Mouse (Mus musculus) cerebellum, adult 18-20 months (tissue): ENCODE data around the gene Ramac.

Source experiments
- DNase-seq, 2 experiments: peaks; one replicate each; pipeline ENCODE4 v3.0.0; 2021

Ramac gene

GRCm38 (mm10) chr7:81788536-81788935, 25.8 kb downstream of the Ramac start:
- peak; percentile 27 to 28 for DNase-seq

- peak; percentile 86 to 91 for DNase-seq
Measured at GRCm38 (mm10) chr7:81789095-81789757, 26.5 kb downstream of the Ramac start, which contains the start of gene 3110040N11Rik. Gene 3110040N11Rik (minus strand): TSS chr7:81789478.

- no peak for DNase-seq
Measured at GRCm38 (mm10) chr7:81806067-81806466, 43.3 kb downstream of the Ramac start.
